Mouse (Mus musculus) limb, embryonic 14.5 days (tissue): Measurements from ENCODE around the gene Bicra. TPM values are rescaled to one million over a fixed set of nuclear protein-coding genes. Genes with fewer than 3 reads are reported as not detected.

Source experiments
- ATAC-seq: fragments of 200-750 bp; cut with Nextera tagmentation; 2 replicates; pipeline ENCODE4 v1.8.0; 2017; ENCODE audit warnings: low read depth, moderate number of reproducible peaks, moderate TSS enrichment; ENCODE audit not compliant: low FRiP score
- DNase-seq: peaks from one replicate; pipeline ENCODE4 v3.0.0-alpha.2; 2015; ENCODE audit warnings: low spot score
- H3K27ac ChIP-seq: fragments of 300-500 bp; sonication (generic); replicated peaks from 2 replicates; pipeline ENCODE4 v1.5.1; 2014; ENCODE audit warnings: low read depth, mild to moderate bottlenecking, low read length, moderate library complexity, mixed read lengths
- H3K27me3 ChIP-seq: fragments of 300-500 bp; sonication (generic); 2 replicates; pipeline ENCODE4 v1.6.1; 2014; ENCODE audit warnings: low read length, mixed read lengths; ENCODE audit not compliant: control insufficient read depth, insufficient read depth
- H3K36me3 ChIP-seq: fragments of 300-500 bp; sonication (generic); 2 replicates; pipeline ENCODE4 v1.6.1; 2014; ENCODE audit warnings: mild to moderate bottlenecking, low read length, moderate library complexity, mixed read lengths; ENCODE audit not compliant: control insufficient read depth, insufficient read depth
- H3K4me1 ChIP-seq: fragments of 300-500 bp; sonication (generic); 2 replicates; pipeline ENCODE4 v1.6.1; 2014; ENCODE audit warnings: antibody characterized with exemption, low read length, mixed read lengths; ENCODE audit not compliant: control insufficient read depth, insufficient read depth
- H3K4me2 ChIP-seq: fragments of 300-500 bp; sonication (generic); replicated peaks from 2 replicates; pipeline ENCODE4 v1.6.1; 2014; ENCODE audit warnings: low read depth, mild to moderate bottlenecking, low read length, moderate library complexity; ENCODE audit not compliant: severe bottlenecking
- H3K4me3 ChIP-seq: fragments of 300-500 bp; sonication (generic); replicated peaks from 2 replicates; pipeline ENCODE4 v1.5.1; 2014; ENCODE audit warnings: low read length
- H3K9ac ChIP-seq: fragments of 300-500 bp; sonication (generic); 2 replicates; pipeline ENCODE4 v1.6.1; 2014; ENCODE audit warnings: mild to moderate bottlenecking, low read depth, low read length, moderate library complexity; ENCODE audit not compliant: severe bottlenecking
- H3K9me3 ChIP-seq: fragments of 300-500 bp; sonication (generic); 2 replicates; pipeline ENCODE4 v1.6.1; 2016; ENCODE audit warnings: low read length; ENCODE audit not compliant: control insufficient read depth
- POLR2A ChIP-seq: fragments of 200-500 bp; IDR thresholded peaks from 2 replicates; pipeline ENCODE4 v1.8.0; 2012; ENCODE audit warnings: inconsistent platforms, mild to moderate bottlenecking, moderate library complexity, borderline replicate concordance; ENCODE audit not compliant: insufficient read depth, insufficient read length; ENCODE audit errors: extremely low read depth
- WGBS: fragments of 180-500 bp; shearing (Covaris S2); extraction: QIAGEN DNeasy Blood & Tissue Kit; methylation state at CpG from one replicate; pipeline ENCODE4 v1.1.7; 2014; 5-methylcytosine and 5-hydroxymethylcytosine counted together
- polyA plus RNA-seq, 2 experiments: library from polyadenylated mRNA; depleted of rRNA in 1 of 2; stranded (reverse) in 1 of 2; unstranded in 1 of 2; fragments of >200 nt; fragmentation: Nextera tagmentation in 1 of 2; extraction: Ambion mirVana in 1 of 2; gene quantifications; 2 replicates each; pipeline versions ENCODE4 v1.2.1 to v1.2.3; 2012 to 2014

Bicra gene
- polyA plus RNA-seq, 2 experiments = 8.6 to 20.1 TPM

DNA sequence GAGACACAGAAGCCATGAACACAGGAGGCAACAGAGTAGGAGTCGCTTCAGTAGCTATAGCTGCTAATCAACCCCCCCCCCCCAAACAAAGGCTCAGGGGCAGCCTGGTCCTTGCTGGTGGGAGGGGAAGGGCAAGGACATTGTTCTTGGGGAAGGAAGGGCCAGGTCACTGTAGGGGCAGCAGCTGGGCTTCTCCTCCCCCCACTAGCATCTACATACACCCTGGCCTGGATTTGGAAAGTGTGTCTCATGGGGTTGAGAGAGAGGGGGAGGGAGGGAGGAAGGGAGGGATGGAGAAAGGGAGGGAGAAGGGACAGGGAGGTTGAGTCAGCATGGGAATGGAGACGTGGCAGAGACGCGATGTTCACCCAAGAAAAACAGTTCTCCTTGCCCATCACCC lies 87.0 kb downstream of the Bicra start:
- no peak overlapping the region for H3K27ac ChIP-seq
- DNase-seq (no peak), ATAC-seq (no peak)
- H3K4me3 ChIP-seq = no peak overlapping the region
- WGBS = 50% methylated on average over 4 of the region's 4 CpGs
- no peak overlapping the region for H3K9ac ChIP-seq
- H3K36me3 ChIP-seq = peaks cover 21% of the 10 kb centered on the region
- peaks cover 29% of the 10 kb centered on the region for H3K4me1 ChIP-seq
- no peaks in the 10 kb centered on the region for H3K27me3 ChIP-seq
- no peak overlapping the region for H3K4me2 ChIP-seq
- no peak for TF ChIP-seq POLR2A
- no peaks in the 10 kb centered on the region for H3K9me3 ChIP-seq

DNA sequence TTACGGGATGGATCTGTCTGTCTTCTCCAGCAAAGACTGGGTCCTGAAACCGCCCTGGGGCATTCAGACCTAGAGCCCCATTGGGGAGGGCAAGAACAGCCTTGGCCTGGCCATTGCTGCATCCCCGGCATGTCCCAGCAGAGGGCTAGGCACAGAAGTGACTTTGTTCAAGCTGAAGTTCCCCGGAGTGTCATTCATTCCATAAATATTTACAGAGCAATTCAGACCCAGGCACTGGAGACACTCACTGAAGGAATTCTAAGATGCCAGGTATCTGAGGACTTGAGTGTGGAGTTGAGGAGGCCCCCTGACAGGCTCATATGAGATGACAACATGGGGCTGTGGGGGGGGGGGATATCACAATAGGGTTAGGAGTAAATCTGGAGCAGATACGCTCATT lies 91.6 kb downstream of the Bicra start:
- no peak overlapping the region for H3K4me2 ChIP-seq
- H3K9ac ChIP-seq = no peak overlapping the region
- peaks cover 8% of the 10 kb centered on the region; the same call in 1 of the 2 replicates for H3K4me1 ChIP-seq
- ATAC-seq (no peak), DNase-seq (no peak)
- H3K27ac ChIP-seq = no peak overlapping the region
- no peaks in the 10 kb centered on the region; the same call in 1 of the 2 replicates for H3K9me3 ChIP-seq
- H3K36me3 ChIP-seq = peaks cover 53% of the 10 kb centered on the region
- no peak overlapping the region for H3K4me3 ChIP-seq
- no peaks in the 10 kb centered on the region for H3K27me3 ChIP-seq
- WGBS = 71% methylated on average over 5 of the region's 5 CpGs
- TF ChIP-seq POLR2A = no peak

DNA sequence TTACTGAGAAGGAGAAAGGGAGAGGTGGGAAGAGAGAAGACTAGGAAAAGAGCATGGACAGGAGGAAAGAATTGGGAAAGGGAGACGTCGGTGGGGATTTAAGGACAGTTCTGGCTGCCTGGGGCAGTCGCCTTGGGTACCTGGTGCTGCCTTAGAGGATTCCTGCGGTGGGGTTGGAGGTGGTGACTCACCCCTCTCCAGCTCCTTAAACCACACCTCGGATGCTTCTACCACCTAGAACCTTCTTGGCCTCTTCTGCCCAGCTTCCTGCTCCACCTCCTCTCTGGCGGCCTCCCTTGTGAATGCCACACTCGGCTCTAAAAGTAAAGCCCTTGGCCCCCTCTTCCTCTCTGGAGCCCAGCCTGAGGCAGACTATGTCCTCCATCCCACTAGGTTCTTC lies 92.2 kb downstream of the Bicra start:
- DNase-seq = no peak
- Histone ChIP-seq H3K4me1 (peaks cover 5% of the 10 kb centered on the region; the same call in 1 of the 2 replicates), H3K27ac (no peak overlapping the region), H3K4me3 (no peak overlapping the region), H3K36me3 (peaks cover 58% of the 10 kb centered on the region), H3K9me3 (no peaks in the 10 kb centered on the region; the same call in 1 of the 2 replicates), H3K4me2 (peak overlapping the region; percentile 22; the same call in 1 of the 2 replicates), H3K27me3 (no peaks in the 10 kb centered on the region), H3K9ac (peak overlapping the region; percentile 21; the same call in 1 of the 2 replicates)
- no peak for TF ChIP-seq POLR2A
- WGBS = 24% methylated on average over 5 of the region's 7 CpGs
- ATAC-seq = no peak

DNA sequence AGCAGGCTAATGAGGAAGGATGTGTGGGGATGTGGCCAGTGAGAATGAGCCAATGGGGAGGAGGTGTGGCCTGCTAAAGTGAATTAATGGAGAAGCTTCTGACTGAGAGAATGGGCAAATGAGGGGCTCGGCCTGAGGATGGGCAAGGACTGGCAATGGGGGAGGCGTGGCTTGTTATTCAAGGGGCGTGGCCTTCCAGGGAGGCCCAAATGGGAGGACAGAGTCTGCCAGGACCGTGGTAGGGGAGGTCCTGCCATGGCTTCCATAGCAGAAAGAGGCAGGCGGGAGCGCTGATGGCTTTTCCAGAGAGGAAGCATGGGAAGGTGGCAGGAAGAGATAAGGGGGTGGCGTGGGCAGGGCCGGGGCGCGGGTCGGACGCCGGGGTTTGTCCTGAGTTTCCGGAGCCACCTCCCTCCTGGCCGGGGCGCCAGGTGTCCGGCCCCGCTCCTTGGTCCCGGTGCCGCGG lies 92.7 kb downstream of the Bicra start:
- DNase-seq (no peak), ATAC-seq (no peak)
- Histone ChIP-seq H3K27me3 (no peaks in the 10 kb centered on the region), H3K36me3 (peaks cover 63% of the 10 kb centered on the region), H3K4me3 (no peak overlapping the region), H3K4me1 (peaks cover 5% of the 10 kb centered on the region; the same call in 1 of the 2 replicates), H3K9me3 (no peaks in the 10 kb centered on the region; the same call in 1 of the 2 replicates), H3K27ac (no peak overlapping the region), H3K4me2 (peak overlapping the region; percentile 22; the same call in 1 of the 2 replicates), H3K9ac (peak overlapping the region; percentile 21; the same call in 1 of the 2 replicates)
- no peak for TF ChIP-seq POLR2A
- 6% methylated on average over 21 of the region's 21 CpGs for WGBS

DNA sequence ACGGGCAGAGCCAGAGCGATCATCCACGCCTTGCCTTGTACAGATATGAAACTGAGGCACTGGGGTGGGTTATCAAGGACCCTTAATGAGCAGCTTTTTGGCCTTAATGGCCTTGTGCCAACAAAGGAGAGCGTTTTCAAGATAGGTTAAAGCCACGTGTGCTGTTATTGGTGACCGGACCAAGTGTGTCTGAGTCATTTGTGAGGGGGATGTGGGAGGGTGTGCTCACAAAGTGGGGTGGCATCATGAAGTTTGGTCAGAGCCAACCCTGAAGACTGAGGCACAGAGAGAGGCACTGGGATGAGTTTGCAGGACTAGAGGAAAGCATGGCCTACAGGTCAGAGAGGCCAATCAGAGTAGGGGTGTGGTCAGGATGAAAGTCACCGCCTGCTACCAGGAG lies 93.3 kb downstream of the Bicra start:
- no peaks in the 10 kb centered on the region; the same call in 1 of the 2 replicates for H3K9me3 ChIP-seq
- H3K4me2 ChIP-seq = no peak overlapping the region
- H3K4me1 ChIP-seq = peaks cover 5% of the 10 kb centered on the region; the same call in 1 of the 2 replicates
- TF ChIP-seq POLR2A = no peak
- H3K27me3 ChIP-seq = no peaks in the 10 kb centered on the region
- no peak overlapping the region for H3K9ac ChIP-seq
- H3K36me3 ChIP-seq = peaks cover 69% of the 10 kb centered on the region
- no peak overlapping the region for H3K27ac ChIP-seq
- no peak overlapping the region for H3K4me3 ChIP-seq
- 90% methylated on average over 7 of the region's 7 CpGs for WGBS
- no peak for DNase-seq
- ATAC-seq = no peak
